22 mouse cellular contexts compared by ENCODE assay signal in the genomic region with DNA sequence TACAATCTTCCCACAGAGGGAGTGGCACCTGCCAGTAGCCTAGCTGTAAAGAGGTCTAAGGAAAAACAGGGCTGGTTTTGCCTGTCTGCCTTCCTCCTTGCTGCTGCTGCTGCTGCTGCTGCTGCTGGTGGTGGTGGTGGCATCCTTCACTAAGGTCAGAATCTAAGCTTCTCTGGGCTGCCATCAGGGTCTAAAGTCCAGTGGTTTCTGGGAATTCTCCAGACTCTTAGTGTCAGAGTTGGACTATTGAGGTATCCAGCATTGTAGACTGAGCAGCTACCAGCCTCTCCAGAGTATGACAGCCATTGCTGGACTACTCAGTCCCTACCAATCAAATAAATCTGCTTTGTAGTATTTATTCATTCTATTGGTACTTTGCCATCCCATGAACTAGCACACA. TPM values are rescaled to one million over a fixed set of nuclear protein-coding genes. Genes with fewer than 3 reads are reported as not detected.
A peak's percentile ranks its signal among the peaks of the same experiment; 100 is the strongest.
DNase-seq lines count a peak whose midpoint lies in the region; ATAC-seq and TF ChIP-seq lines count a peak whose summit lies in the region.
"Had no signal": no experiment of that assay in that cellular context is flagged by ENCODE, and none has a peak within 500 bp of the region (broad histone marks: within the 10 kb centered on the region; RNA-seq: fewer than 3 reads in every experiment).

No protein-coding gene starts in this region.

- H3K4me3 ChIP-seq in kidney, adult 2 months (ENCODE audit: insufficient read depth, low read depth, low read length) = no peak overlapping the region
- H3K4me3 ChIP-seq in liver, adult 2 months (ENCODE audit: insufficient read depth, low read depth, low read length) = no peak overlapping the region
- no peak overlapping the region for H3K4me3 ChIP-seq in liver, embryonic 12.5 days
- H3K4me3 ChIP-seq: embryonic facial prominence, embryonic 13.5 days; embryonic facial prominence, embryonic 15.5 days; erythroblast, embryonic 14.5 days; forebrain, embryonic 10.5 days; forebrain, embryonic 12.5 days had no signal

- no peaks in the 10 kb centered on the region for H3K27me3 ChIP-seq in kidney, adult 2 months (replicated peaks; ENCODE audit: control insufficient read depth, insufficient read depth, low read length)
- H3K27me3 ChIP-seq in liver, adult 2 months (ENCODE audit: control insufficient read depth, insufficient read depth, low read length) = no peaks in the 10 kb centered on the region
- H3K27me3 ChIP-seq in liver, embryonic 12.5 days (replicated peaks) = no peaks in the 10 kb centered on the region
- H3K27me3 ChIP-seq: embryonic facial prominence, embryonic 13.5 days; embryonic facial prominence, embryonic 15.5 days; forebrain, embryonic 12.5 days had no signal

- peaks cover 3% of the 10 kb centered on the region for H3K36me3 ChIP-seq in kidney, adult 2 months (ENCODE audit: control insufficient read depth, insufficient read depth, low read length)
- H3K36me3 ChIP-seq in liver, adult 2 months (ENCODE audit: control insufficient read depth, insufficient read depth, low read length) = peaks cover 26% of the 10 kb centered on the region
- H3K36me3 ChIP-seq in liver, embryonic 12.5 days = peaks cover 4% of the 10 kb centered on the region; the same call in 1 of the 2 replicates

- no peak for TF ChIP-seq CTCF in kidney, adult 2 months (conservative IDR thresholded peaks at IDR 0.05; ENCODE audit: insufficient read depth, insufficient read length, low read depth, low read length)
- no peak for TF ChIP-seq CTCF in liver, adult 2 months (IDR thresholded peaks at IDR 0.05; ENCODE audit: low read depth, low read length)

- ATAC-seq in liver, embryonic 12.5 days = no peak
- ATAC-seq: forebrain, embryonic 14.5 days had no signal

- peak; percentile 84 for DNase-seq in kidney, adult 2 months
- no peak for DNase-seq in kidney, postnatal 4 days
- DNase-seq in kidney, postnatal 25 days = peak; percentile 28 to 48
- DNase-seq in kidney, postnatal 14 days = no peak
- peak; percentile 55 for DNase-seq in liver, adult 2 months (ENCODE audit: extremely low read depth, low read depth, low spot score)
- DNase-seq: adrenal gland, adult 2 months; adrenal gland, postnatal 10 days; adrenal gland, postnatal 25 days; cerebellum, adult 11 months; cerebellum, adult 18-20 months; cerebellum, adult 8-10 months; cerebellum, adult 9-11 months; cerebellum, postnatal 14 days; cerebellum, postnatal 36 days; embryo, embryonic 11 days had no signal

- no peak overlapping the region for H3K27ac ChIP-seq in kidney, adult 2 months (ENCODE audit: insufficient read depth, low read depth, low read length)
- no peak overlapping the region for H3K27ac ChIP-seq in liver, adult 2 months (replicated peaks; ENCODE audit: insufficient read depth, low read depth, low read length)
- no peak overlapping the region for H3K27ac ChIP-seq in liver, embryonic 12.5 days
- H3K27ac ChIP-seq: embryonic facial prominence, embryonic 13.5 days; embryonic facial prominence, embryonic 15.5 days; forebrain, embryonic 10.5 days; forebrain, embryonic 12.5 days had no signal

- H3K9ac ChIP-seq in liver, adult 2 months (ENCODE audit: low read depth, low read length) = no peak overlapping the region
- no peak overlapping the region for H3K9ac ChIP-seq in liver, embryonic 12.5 days
- H3K9ac ChIP-seq: embryonic facial prominence, embryonic 13.5 days; embryonic facial prominence, embryonic 15.5 days; forebrain, embryonic 12.5 days had no signal

- H3K4me2 ChIP-seq in liver, embryonic 12.5 days = no peak overlapping the region
- H3K4me2 ChIP-seq: embryonic facial prominence, embryonic 13.5 days; embryonic facial prominence, embryonic 15.5 days; forebrain, embryonic 12.5 days had no signal

- H3K9me3 ChIP-seq in liver, embryonic 12.5 days (replicated peaks) = no peaks in the 10 kb centered on the region
- H3K9me3 ChIP-seq: embryonic facial prominence, embryonic 13.5 days; embryonic facial prominence, embryonic 15.5 days; forebrain, embryonic 10.5 days; forebrain, embryonic 12.5 days had no signal

- no peak for TF ChIP-seq POLR2A in kidney, adult 2 months (IDR thresholded peaks at IDR 0.05; ENCODE audit: low read depth, low read length)
- TF ChIP-seq POLR2A in liver, adult 2 months (IDR thresholded peaks at IDR 0.05; ENCODE audit: extremely low read depth, insufficient read depth, low read length) = no peak

- H3K4me1 ChIP-seq in kidney, adult 2 months (ENCODE audit: control insufficient read depth, insufficient read depth, low read length) = no peaks in the 10 kb centered on the region
- H3K4me1 ChIP-seq in liver, adult 2 months (ENCODE audit: control insufficient read depth, insufficient read depth, low read length) = no peaks in the 10 kb centered on the region; the same call in 1 of the 2 replicates
- no peaks in the 10 kb centered on the region for H3K4me1 ChIP-seq in liver, embryonic 12.5 days
- H3K4me1 ChIP-seq: embryonic facial prominence, embryonic 15.5 days; forebrain, embryonic 10.5 days; forebrain, embryonic 12.5 days had no signal

- H3K79me2 ChIP-seq in liver, adult 2 months (ENCODE audit: control insufficient read depth, insufficient read depth, low read length) = no peaks in the 10 kb centered on the region

RNA-seq across cellular contexts. Expression of gene Inpp1, which starts 24.8 kb away (rescaled TPM):
- polyA plus RNA-seq in kidney, adult 2 months (2012; rRNA removed) = 6.8 and 6.9 TPM in 2 replicates
- 5.4 and 7.3 TPM in 2 replicates for total RNA-seq in liver, adult 2 months (2014; rRNA removed)
- 4.1 and 5.6 TPM in 2 replicates for polyA plus RNA-seq in liver, adult 2 months (2012; rRNA removed)
- polyA plus RNA-seq in liver, embryonic 12.5 days (2016; fragmentation: Nextera tagmentation; extraction: Ambion mirVana) = 5.4 and 6.2 TPM in 2 replicates

RNA-seq across cellular contexts. Expression of gene Hibch, which starts 52.0 kb away (rescaled TPM):
- 39.2 and 49.7 TPM in 2 replicates for polyA plus RNA-seq in kidney, adult 2 months (2012; rRNA removed)
- total RNA-seq in liver, adult 2 months (2014; rRNA removed) = 81.8 and 123 TPM in 2 replicates
- 53.3 and 55.7 TPM in 2 replicates for polyA plus RNA-seq in liver, adult 2 months (2012; rRNA removed)
- polyA plus RNA-seq in liver, embryonic 12.5 days (2016; fragmentation: Nextera tagmentation; extraction: Ambion mirVana) = 20.4 and 21.2 TPM in 2 replicates

Comparison
In these comparisons a context has a peak if more than half of its experiments do, and no peak if none do; other contexts are left out.
1. DNase-seq: peak in kidney, adult 2 months (single experiment), kidney, postnatal 25 days (2 of 2) and liver, adult 2 months (single experiment); none in kidney, postnatal 4 days (0 of 2) and kidney, postnatal 14 days (single experiment).